Mouse (Mus musculus) forelimb bud, embryonic 11.5 days (tissue): ENCODE results near the gene Slc25a51.
"Not testable (repeated sequence)": the region's sequence is repeated elsewhere in the genome, so short reads cannot be mapped to it uniquely, and the experiment has no call there.

Source experiments
- DNase-seq: peaks from one replicate; pipeline ENCODE4 v3.0.0-alpha.2; 2012; ENCODE audit warnings: low read depth, low spot score

The Slc25a51 gene

DNA sequence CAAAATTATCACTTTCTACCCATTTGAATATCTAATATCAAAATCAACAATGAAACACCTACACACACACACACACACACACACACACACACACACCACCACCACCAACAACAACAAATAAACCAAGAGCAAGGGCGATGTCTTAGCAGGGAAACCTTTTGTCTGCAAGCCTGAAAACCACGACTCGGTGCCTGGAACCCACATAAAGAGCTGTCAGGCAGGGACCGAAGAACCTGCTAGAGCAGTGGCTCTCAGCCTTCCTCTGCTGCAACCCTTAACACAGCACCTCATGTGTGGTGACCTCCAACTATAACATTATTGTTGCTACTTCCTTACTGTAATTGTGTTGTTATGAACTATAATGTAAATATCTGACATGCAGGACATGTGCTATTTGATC is 6.3 kb downstream of the Slc25a51 start:
- no peak for DNase-seq

DNA sequence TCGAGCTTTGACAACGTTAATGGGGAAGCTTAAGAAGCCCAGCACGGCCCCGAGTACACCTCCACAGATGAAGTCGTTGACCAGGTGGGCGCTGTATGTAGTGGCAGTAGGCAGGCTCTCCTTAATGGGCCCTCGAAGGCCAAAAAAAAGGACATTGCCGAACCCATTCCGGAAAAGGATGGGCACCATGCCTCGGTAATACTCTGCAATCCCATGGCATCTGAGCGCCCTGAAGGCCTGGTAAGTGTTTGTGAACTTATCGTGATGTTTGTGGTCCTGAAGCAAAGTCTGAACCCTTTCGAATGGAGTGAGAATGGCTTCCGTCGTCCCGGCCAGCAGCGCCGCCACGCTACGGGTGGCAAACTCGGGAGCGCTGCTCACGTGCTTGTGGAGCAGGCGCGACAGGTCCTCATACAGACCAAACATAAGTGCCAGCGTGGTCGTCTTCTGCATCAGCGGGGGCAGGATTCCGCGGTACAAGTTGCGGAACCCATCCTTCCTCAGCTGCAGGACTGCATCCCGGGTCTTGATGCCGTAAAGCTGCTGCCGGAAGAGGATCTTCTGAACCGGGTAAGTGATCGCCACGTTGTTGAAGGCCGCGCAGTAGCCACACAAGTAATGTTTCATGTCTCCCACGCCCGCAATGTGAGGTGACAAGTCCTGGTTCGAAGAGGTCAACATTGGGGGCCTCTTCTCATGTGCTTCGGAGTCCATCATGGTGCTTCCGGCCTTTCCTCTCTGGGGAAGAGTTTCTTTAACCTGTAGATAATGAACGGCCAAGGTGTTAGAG is 8.9 kb downstream of the Slc25a51 start:
- no peak for DNase-seq

DNA sequence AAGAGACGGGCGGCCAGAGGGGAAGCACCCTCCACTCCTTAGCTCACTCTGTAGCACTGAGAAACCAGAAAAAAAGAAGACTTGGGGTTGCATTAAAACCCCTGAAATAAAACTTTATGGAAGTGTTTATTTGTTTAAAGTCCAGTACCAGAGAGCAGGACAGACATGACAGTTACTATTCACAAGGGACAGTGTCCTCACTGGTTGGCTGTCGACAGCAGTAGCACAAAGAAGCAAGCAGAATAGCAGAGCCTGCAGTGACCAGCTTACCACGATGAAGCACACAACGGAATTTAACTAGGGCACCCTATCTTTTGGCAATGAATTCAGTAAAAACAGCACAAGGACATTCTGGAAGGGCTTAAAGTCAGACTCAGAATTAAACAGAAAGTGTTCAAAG is 10.3 kb downstream of the Slc25a51 start:
- not testable (repeated sequence) for DNase-seq

DNA sequence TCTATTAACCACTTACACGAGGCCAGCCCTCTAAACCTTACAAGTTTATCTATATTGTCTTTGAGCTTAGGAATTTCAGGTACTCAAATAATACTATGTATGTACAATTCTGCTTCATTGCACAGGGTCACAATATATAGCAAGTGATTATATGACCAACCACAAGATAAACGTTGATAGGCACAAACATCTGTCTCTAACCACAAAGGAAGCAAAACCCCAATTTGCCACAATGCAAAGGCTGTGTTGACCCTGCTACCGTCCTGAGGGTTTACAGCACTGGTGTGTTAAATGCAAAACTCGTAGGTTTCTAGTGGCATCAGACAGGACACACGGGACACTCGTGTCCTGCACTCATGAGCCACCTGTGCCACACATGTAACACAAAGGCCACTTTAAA is 12.4 kb downstream of the Slc25a51 start:
- not testable (repeated sequence) for DNase-seq

DNA sequence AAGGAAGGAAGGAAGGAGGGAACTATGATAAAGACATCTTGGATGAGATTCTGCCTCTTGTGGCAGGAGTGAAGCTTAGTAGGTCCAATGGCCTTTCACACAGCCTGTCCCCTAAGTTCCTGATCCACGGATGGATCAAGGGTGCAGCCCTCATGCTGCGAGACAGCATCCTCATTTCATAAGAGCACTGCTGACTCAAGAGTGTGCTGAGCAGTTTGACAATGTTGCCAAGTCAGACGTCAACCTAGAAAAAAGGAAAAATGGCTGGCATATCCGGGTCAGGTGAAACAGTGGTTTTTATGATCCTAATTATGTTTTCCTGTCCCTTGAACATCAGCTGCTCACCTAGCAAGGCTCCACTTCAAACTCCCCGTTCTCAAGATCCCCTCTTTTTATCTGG is 14.9 kb downstream of the Slc25a51 start:
- DNase-seq: no peak

- no peak for DNase-seq
Observed at GRCm38 (mm10) chr4:45392994-45393393, 15.6 kb downstream of the Slc25a51 start.

GRCm38 (mm10) chr4:45392572-45392971 is 16.0 kb downstream of the Slc25a51 start:
- no peak for DNase-seq

GRCm38 (mm10) chr4:45392099-45392498 is 16.5 kb downstream of the Slc25a51 start:
- DNase-seq: no peak

DNA sequence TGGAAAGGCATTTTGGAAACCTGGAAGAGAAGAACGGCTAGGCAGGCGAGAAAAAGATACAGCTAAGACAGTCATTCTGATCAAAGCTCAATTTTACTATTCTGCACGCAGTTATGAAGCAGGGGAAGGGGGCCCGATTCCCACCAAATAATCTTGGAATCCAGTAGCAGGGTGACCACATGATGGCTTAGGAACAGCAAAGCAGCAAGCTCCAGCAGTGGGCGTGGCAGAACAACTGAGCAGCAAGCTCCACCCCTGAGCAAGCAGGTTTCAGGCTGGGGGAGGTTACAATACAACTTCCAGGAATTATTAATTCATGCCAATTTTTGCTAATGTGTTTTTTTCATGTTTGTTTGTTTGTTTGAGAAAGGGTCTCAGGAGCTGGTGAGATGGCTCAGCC is 21.3 kb downstream of the Slc25a51 start:
- DNase-seq: not testable (repeated sequence)

DNA sequence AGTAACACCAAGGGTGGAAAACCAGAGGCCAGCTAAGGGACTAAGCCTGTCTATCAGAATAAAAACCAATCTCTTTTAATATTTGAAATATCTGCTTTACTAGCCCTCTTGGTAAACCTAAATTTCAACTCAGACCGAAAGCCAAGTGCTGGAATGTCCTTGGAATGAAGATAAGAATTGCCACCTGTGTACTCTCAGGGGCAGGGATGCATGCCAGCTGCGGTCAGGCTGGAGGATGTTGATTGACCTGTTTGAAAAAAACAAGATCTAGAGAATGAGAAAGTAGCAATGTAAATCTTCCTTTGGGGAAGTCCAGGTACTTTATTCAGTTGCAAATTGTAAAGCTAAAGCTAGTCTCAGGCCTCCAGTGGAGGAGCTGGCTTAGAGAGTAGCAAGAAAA is 26.4 kb downstream of the Slc25a51 start:
- not testable (repeated sequence) for DNase-seq

- DNase-seq: not testable (repeated sequence)
Observed at GRCm38 (mm10) chr4:45380903-45381580, 27.5 kb downstream of the Slc25a51 start.

DNA sequence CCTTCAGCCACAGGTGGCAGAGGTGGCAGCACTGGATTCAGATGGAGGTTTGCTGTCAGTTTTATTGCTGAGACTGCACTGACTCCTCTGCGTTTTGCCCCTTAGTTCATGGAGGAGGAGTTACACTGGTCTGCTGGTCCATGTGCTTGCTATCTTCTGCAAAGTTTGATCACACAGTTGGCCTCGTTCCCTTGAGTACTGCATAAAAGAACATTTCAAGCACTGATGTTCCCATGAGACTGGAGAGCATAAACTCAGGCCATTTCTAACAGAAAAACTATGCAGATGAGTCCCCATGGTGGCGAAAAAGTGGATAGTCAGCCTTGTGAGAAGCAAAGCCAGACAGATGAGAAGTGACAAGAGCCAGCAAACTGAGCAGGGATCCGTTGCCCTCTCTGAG is 32.0 kb downstream of the Slc25a51 start:
- no peak for DNase-seq

DNA sequence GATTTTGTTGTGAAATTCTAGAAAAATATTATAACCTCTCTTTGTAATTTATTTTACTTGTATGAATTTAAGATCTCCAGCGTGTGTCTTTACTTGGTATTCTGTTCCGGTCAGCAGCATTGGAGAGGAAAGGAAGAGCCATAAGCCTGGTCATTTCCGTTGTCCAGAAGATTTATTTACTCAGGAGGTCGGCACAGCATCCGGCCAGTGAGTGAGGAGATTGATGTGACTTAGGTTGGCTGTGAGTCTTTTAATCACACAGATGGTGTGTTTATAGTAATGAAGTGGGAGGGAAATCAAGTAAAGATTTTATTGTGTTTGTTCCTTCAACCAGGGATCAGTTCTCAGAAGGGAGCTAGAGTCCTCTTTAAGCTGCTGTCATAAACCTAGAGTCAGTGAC is 33.7 kb downstream of the Slc25a51 start:
- DNase-seq: no peak

DNA sequence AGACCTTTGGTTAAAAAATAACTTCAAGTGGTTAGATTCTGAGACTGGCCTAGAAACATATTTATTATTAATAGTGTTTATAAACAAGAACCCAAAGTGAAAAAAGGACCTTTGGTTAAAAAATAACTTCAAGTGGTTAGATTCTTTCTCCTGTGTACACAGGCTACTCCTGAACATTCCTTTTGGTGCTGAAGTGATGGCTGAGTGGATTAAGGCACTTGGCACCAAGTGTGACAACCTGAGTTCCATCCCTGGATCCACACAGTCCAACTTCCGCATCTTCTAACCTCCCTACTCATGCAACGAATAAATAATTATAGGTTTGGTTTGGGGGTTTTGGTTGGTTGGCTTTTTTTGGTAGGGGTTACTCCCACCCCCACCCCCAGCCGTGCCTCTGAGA is 37.3 kb downstream of the Slc25a51 start:
- DNase-seq: no peak

DNA sequence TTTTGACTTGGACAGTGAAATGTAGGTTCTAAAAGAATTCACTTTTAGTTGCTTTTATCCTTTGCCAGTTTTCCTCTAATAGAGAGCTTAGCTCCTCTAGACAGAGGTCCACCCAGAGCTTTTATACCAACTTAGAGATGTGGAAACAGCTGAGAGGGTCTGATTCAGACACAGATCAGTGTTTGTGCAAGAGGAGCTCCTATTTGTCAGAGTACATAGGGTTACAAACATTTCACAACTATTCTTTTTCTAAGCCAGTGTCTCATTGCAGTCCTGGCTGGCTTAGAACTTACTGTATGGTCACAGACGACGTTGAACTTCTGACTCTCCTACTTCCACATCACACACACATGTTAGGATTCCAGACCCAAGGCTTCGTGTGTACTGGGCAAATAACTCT is 51.9 kb downstream of the Slc25a51 start:
- DNase-seq: no peak
